Mouse (Mus musculus) liver, adult 2 months (tissue): ENCODE results near the gene Grm7.

Experiments used
- CTCF ChIP-seq: fragments of 200-500 bp; IDR thresholded peaks from 2 replicates; pipeline ENCODE4 v1.5.1; 2011; ENCODE audit warnings: low read depth, low read length, control low read depth
- POLR2A ChIP-seq: fragments of 200-500 bp; IDR thresholded peaks from 2 replicates; pipeline ENCODE4 v1.6.1; 2011; ENCODE audit warnings: low read length, control low read depth; ENCODE audit not compliant: insufficient read depth; ENCODE audit errors: extremely low read depth

DNA sequence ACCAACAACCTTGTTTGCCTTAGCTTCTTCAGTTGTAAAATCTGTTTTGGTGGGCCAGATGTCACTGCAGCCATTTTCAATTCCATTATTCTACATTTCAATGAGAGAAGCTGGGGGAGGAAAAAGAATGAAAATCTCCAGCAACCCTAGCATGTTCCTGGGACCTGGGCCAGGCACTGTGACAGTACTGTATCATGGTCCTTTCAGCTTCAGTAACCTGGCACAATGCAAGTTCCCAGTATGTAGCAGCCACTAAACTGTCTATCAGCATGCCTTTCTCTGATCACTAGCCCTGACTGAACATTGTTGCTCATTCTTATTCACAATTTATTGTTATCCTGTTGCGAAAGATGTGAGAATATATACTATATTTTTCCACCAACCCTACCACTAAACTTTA, 779.4 kb downstream of the Grm7 start:
- no peak for TF ChIP-seq CTCF
- no peak for TF ChIP-seq POLR2A
